Mouse (Mus musculus) MEL (cell line): ENCODE results near the gene Fam196b.

Source experiments
- E2F4 ChIP-seq: IDR thresholded peaks from 2 replicates; pipeline ENCODE4 v1.6.1; 2011; ENCODE audit warnings: low read depth, low read length, improper control_type of control experiment, borderline replicate concordance
- ETS1 ChIP-seq: IDR thresholded peaks from 2 replicates; pipeline ENCODE4 v1.6.1; 2012; ENCODE audit warnings: low read depth, mild to moderate bottlenecking, inconsistent platforms, low read length, improper control_type of control experiment, moderate library complexity
- POLR2A ChIP-seq, 2 experiments: IDR thresholded peaks; 2 replicates each; pipeline ENCODE4 v1.6.1; 2011 to 2012; ENCODE audit warnings: low read length in 2 of 2, mild to moderate bottlenecking in 2 of 2, control low read depth in 1 of 2, improper control_type of control experiment in 1 of 2, low read depth in 1 of 2, moderate library complexity in 1 of 2; ENCODE audit not compliant: control insufficient read depth in 1 of 2, insufficient read depth in 1 of 2, poor library complexity in 1 of 2
- TCF12 ChIP-seq: IDR thresholded peaks from 2 replicates; pipeline ENCODE4 v1.6.1; 2014; ENCODE audit warnings: low read depth, mild to moderate bottlenecking, inconsistent platforms, low read length, improper control_type of control experiment, moderate library complexity
- UBTF ChIP-seq: IDR thresholded peaks from 2 replicates; pipeline ENCODE4 v1.6.1; 2012; ENCODE audit warnings: low read depth, mild to moderate bottlenecking, inconsistent platforms, low read length, improper control_type of control experiment, moderate library complexity, borderline replicate concordance; ENCODE audit not compliant: insufficient read depth
- ZMIZ1 ChIP-seq: IDR thresholded peaks from 2 replicates; pipeline ENCODE4 v1.6.1; 2012; ENCODE audit warnings: low read depth, mild to moderate bottlenecking, inconsistent platforms, low read length, improper control_type of control experiment, moderate library complexity

GRCm38 (mm10) chr11:34384178-34384577 is 69.6 kb downstream of the Fam196b start:
- TF ChIP-seq ZMIZ1 (no peak), ETS1 (no peak), POLR2A (IDR thresholded peaks at IDR 0.05; ENCODE audit: control insufficient read depth in 1 of 2, insufficient read depth in 1 of 2, low read depth in 1 of 2, low read length in 2 of 2, poor library complexity in 1 of 2) (no peak), UBTF (no peak), TCF12 (no peak), E2F4 (no peak)
